Mouse (Mus musculus) midbrain, embryonic 10.5 days (tissue): ENCODE data around the gene Chil3. TPM values are rescaled to one million over a fixed set of nuclear protein-coding genes. Genes with fewer than 3 reads are reported as not detected.

Source experiments
- DNase-seq: peaks from one replicate; pipeline ENCODE4 v3.0.0-alpha.2; 2017; ENCODE audit warnings: low spot score
- H3K27ac ChIP-seq: fragments of 300-500 bp; sonication (generic); replicated peaks from 2 replicates; pipeline ENCODE4 v1.5.1; 2016; ENCODE audit warnings: mild to moderate bottlenecking
- H3K27me3 ChIP-seq: fragments of 300-500 bp; sonication (generic); 2 replicates; pipeline ENCODE4 v1.6.1; 2016; ENCODE audit warnings: low read depth, mild to moderate bottlenecking; ENCODE audit not compliant: poor library complexity, severe bottlenecking
- H3K36me3 ChIP-seq: fragments of 300-500 bp; sonication (generic); 2 replicates; pipeline ENCODE4 v1.6.1; 2016; ENCODE audit warnings: mild to moderate bottlenecking, moderate library complexity
- H3K4me1 ChIP-seq: fragments of 300-500 bp; sonication (generic); 2 replicates; pipeline ENCODE4 v1.6.1; 2016
- H3K4me3 ChIP-seq: fragments of 300-500 bp; sonication (generic); 2 replicates; pipeline ENCODE4 v1.5.1; 2016; ENCODE audit warnings: mild to moderate bottlenecking, moderate library complexity
- H3K9me3 ChIP-seq: fragments of 300-500 bp; sonication (generic); replicated peaks from 2 replicates; pipeline ENCODE4 v1.6.1; 2016; ENCODE audit warnings: mild to moderate bottlenecking
- WGBS: fragments of 180-500 bp; shearing (Covaris S2); methylation state at CpG from one replicate; pipeline ENCODE4 v1.1.7; 2016; 5-methylcytosine and 5-hydroxymethylcytosine counted together
- polyA plus RNA-seq: library from polyadenylated mRNA; unstranded; fragments of >200 nt; fragmentation: Nextera tagmentation; extraction: Ambion mirVana; gene quantifications from 2 replicates; pipeline ENCODE4 v1.2.1, GENCODE M21; 2016

Chil3 gene
- polyA plus RNA-seq, 1 experiment from 2014 or later: not detected

DNA sequence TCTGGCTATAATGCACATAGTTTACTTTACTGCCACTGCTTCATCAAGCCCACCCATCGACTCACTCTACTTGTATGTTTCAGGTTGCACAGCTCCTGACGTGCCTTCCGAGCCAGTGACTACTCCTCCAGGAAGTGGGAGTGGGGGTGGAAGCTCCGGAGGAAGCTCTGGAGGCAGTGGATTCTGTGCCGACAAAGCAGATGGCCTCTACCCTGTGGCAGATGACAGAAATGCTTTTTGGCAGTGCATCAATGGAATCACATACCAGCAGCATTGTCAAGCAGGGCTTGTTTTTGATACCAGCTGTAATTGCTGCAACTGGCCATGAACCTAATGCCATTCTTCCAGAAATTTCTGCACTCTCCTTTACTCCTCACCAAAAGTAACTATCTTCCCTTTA lies 35.7 kb downstream of the Chil3 start:
- no peak overlapping the region for H3K27ac ChIP-seq
- H3K4me1 ChIP-seq: no peaks in the 10 kb centered on the region
- no peaks in the 10 kb centered on the region for H3K36me3 ChIP-seq
- H3K4me3 ChIP-seq: no peak overlapping the region
- no peak for DNase-seq
- WGBS: 85% methylated on average over 5 of the region's 5 CpGs
- no peaks in the 10 kb centered on the region for H3K27me3 ChIP-seq
- peaks cover 27% of the 10 kb centered on the region for H3K9me3 ChIP-seq

GRCm38 (mm10) chr3:106128807-106129493 lies 38.4 kb downstream of the Chil3 start:
- H3K27me3 ChIP-seq: no peaks in the 10 kb centered on the region
- no peaks in the 10 kb centered on the region for H3K4me1 ChIP-seq
- H3K27ac ChIP-seq: no peak overlapping the region
- H3K9me3 ChIP-seq: peaks cover 32% of the 10 kb centered on the region
- 76% methylated on average over 4 of the region's 4 CpGs for WGBS
- DNase-seq: no peak
- no peak overlapping the region for H3K4me3 ChIP-seq
- H3K36me3 ChIP-seq: no peaks in the 10 kb centered on the region

DNA sequence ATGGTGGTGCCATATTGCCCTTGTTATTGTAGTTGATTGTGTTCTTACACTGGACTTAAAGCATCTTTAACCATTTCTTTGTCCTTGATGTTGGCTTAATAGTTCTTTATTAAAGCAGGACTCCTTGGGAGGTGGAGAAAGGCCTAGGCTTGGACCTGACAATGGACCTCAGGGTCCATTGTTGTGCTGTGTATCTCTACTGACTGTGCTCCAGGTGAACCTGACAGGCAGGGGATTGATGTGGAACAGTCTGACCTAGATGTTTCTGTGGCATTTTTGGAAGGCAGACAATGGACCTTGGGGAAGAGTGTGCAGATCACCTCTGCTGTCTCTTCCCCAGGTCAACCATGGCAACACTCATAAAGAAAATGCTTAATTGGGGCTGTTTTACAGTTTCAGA lies 40.4 kb downstream of the Chil3 start:
- no peak overlapping the region for H3K4me3 ChIP-seq
- no peaks in the 10 kb centered on the region for H3K4me1 ChIP-seq
- no peak overlapping the region for H3K27ac ChIP-seq
- no peaks in the 10 kb centered on the region for H3K36me3 ChIP-seq
- no peaks in the 10 kb centered on the region for H3K27me3 ChIP-seq
- DNase-seq: no peak
- H3K9me3 ChIP-seq: peaks cover 40% of the 10 kb centered on the region

GRCm38 (mm10) chr3:106112929-106113328 lies 54.4 kb downstream of the Chil3 start, which contains the start of gene Chia1:
Gene Chia1 (plus strand): TSS chr3:106113229.
- Histone ChIP-seq H3K27me3 (no peaks in the 10 kb centered on the region), H3K27ac (no peak within 1 kb of the TSS), H3K4me3 (no peak within 1 kb of the TSS), H3K4me1 (no peaks in the 10 kb centered on the region), H3K9me3 (no peaks in the 10 kb centered on the region), H3K36me3 (no peaks in the 10 kb centered on the region)
- WGBS: 85% methylated on average over 3 of the region's 3 CpGs
- no peak for DNase-seq

Other genes starting within 250 kb of the Chil3 start
- 0.66 and 0.90 TPM in 2 replicates for gene I830077J02Rik, start 234.9 kb downstream of the Chil3 start, polyA plus RNA-seq
- gene Wdr77, start 208.2 kb downstream of the Chil3 start, polyA plus RNA-seq: 166 and 188 TPM in 2 replicates
- 492 and 506 TPM in 2 replicates for gene Atp5f1, start 207.5 kb downstream of the Chil3 start, polyA plus RNA-seq
- 1.3 and 2.0 TPM in 2 replicates for gene Ovgp1, start 193.9 kb downstream of the Chil3 start, polyA plus RNA-seq
- 0.91 TPM in 1 of 2 replicates, not detected in the other for gene Pifo, start 152.9 kb downstream of the Chil3 start, polyA plus RNA-seq
- not detected in 2 replicates for gene Chil5, start 134.8 kb downstream of the Chil3 start, polyA plus RNA-seq
- 0.11 TPM in 1 of 2 replicates, not detected in the other for gene Chia1, start 54.3 kb downstream of the Chil3 start, polyA plus RNA-seq
- gene Chil4, start 51.9 kb upstream of the Chil3 start, polyA plus RNA-seq: not detected in 2 replicates
- gene Chil6, start 238.6 kb upstream of the Chil3 start, polyA plus RNA-seq: not detected in 2 replicates